Mouse (Mus musculus): ENCODE data around the gene Ano1.

The Ano1 gene

GRCm38 (mm10) chr7:144764537-144765282 lies 12.9 kb upstream of the Ano1 start:
- peak; percentile 80 to 81 for DNase-seq

GRCm38 (mm10) chr7:144764013-144764412 lies 12.2 kb upstream of the Ano1 start:
- no peak for DNase-seq

GRCm38 (mm10) chr7:144762496-144763235 lies 10.9 kb upstream of the Ano1 start:
- no peak for DNase-seq

GRCm38 (mm10) chr7:144760228-144760627 lies 8.5 kb upstream of the Ano1 start:
- DNase-seq: no peak

- no peak for DNase-seq
Observed at GRCm38 (mm10) chr7:144759455-144759854, 7.7 kb upstream of the Ano1 start.

- no peak for DNase-seq
Observed at GRCm38 (mm10) chr7:144755511-144756378, 4.0 kb upstream of the Ano1 start.

GRCm38 (mm10) chr7:144754722-144755121 lies 2.9 kb upstream of the Ano1 start:
- no peak for DNase-seq

GRCm38 (mm10) chr7:144753657-144754031 lies 1.9 kb upstream of the Ano1 start:
- no peak for DNase-seq

GRCm38 (mm10) chr7:144752919-144753656 lies 1.3 kb upstream of the Ano1 start:
- DNase-seq: no peak

GRCm38 (mm10) chr7:144747756-144748155 lies 4.0 kb downstream of the Ano1 start:
- no peak for DNase-seq

GRCm38 (mm10) chr7:144746466-144746865 lies 5.3 kb downstream of the Ano1 start:
- DNase-seq: no peak

- DNase-seq: no peak
Observed at GRCm38 (mm10) chr7:144743874-144744273, 7.9 kb downstream of the Ano1 start.

GRCm38 (mm10) chr7:144740643-144741042 lies 11.1 kb downstream of the Ano1 start:
- no peak for DNase-seq

GRCm38 (mm10) chr7:144739810-144740209 lies 12.0 kb downstream of the Ano1 start:
- DNase-seq: no peak

GRCm38 (mm10) chr7:144738357-144738798 lies 13.4 kb downstream of the Ano1 start:
- DNase-seq: no peak

GRCm38 (mm10) chr7:144731897-144732291 lies 19.9 kb downstream of the Ano1 start:
- no peak for DNase-seq

GRCm38 (mm10) chr7:144731182-144731896 lies 20.4 kb downstream of the Ano1 start:
- DNase-seq: no peak

GRCm38 (mm10) chr7:144724283-144724682 lies 27.5 kb downstream of the Ano1 start:
- DNase-seq: no peak

- DNase-seq: no peak
Observed at GRCm38 (mm10) chr7:144719956-144720355, 31.8 kb downstream of the Ano1 start.

GRCm38 (mm10) chr7:144717736-144718135 lies 34.0 kb downstream of the Ano1 start:
- no peak for DNase-seq

GRCm38 (mm10) chr7:144697870-144698269 lies 53.9 kb downstream of the Ano1 start:
- no peak for DNase-seq
